9 mouse cellular contexts compared by ENCODE assay signal in the genomic region with DNA sequence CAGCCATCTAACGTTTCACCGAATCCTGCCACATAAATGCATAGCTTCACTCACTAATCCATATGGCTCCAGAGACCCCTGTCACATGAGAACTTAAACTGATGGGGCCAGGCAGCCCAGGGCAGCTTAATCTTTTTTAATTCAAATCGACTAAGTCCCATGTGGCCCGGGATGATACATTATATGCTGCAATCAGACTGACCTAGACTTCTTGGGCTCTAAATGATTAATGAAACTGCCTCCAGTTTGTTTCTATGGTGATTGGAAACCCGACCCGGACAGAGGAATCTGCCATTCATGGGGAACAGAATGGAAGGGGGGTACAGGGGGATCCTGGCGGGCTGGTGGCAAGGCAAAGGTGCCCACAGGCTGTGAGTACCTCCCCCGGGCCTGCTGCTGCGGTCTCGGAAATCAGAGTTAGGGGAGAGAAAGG.
A peak's percentile ranks its signal among the peaks of the same experiment; 100 is the strongest.
DNase-seq lines count a peak whose midpoint lies in the region; ATAC-seq lines count a peak whose summit lies in the region.
"Had no signal": no experiment of that assay in that cellular context is flagged by ENCODE, and none has a peak within 500 bp of the region (broad histone marks: within the 10 kb centered on the region; RNA-seq: fewer than 3 reads in every experiment).

No protein-coding gene starts in this region.

- no peak overlapping the region for H3K9ac ChIP-seq in embryonic facial prominence, embryonic 11.5 days (replicated peaks; ENCODE audit: low read length)
- H3K9ac ChIP-seq in hindbrain, embryonic 14.5 days: no peak overlapping the region
- H3K9ac ChIP-seq in midbrain, embryonic 16.5 days (ENCODE audit: low read depth, low read length): peak overlapping the region; percentile 11; the same call in 1 of the 2 replicates

- ATAC-seq in embryonic facial prominence, embryonic 11.5 days (replicated peaks; ENCODE audit: insufficient number of reproducible peaks, low FRiP score, low TSS enrichment, low read depth): peak; percentile 93
- ATAC-seq in hindbrain, embryonic 14.5 days (ENCODE audit: low FRiP score): peak; percentile 71
- ATAC-seq in midbrain, embryonic 16.5 days: peak; percentile 76

- 0 out of 2 replicates have a peak overlapping the region, but pooled peaks have one; percentile 62 for H3K27ac ChIP-seq in embryonic facial prominence, embryonic 11.5 days (replicated peaks; ENCODE audit: low read depth, low read length)
- H3K27ac ChIP-seq in hindbrain, embryonic 14.5 days: peak overlapping the region; percentile 9; the same call in 1 of the 2 replicates
- no peak overlapping the region for H3K27ac ChIP-seq in midbrain, embryonic 16.5 days (ENCODE audit: low read length)

- H3K4me2 ChIP-seq in embryonic facial prominence, embryonic 11.5 days (ENCODE audit: low read depth, low read length): no peak overlapping the region
- H3K4me2 ChIP-seq in hindbrain, embryonic 14.5 days (replicated peaks): peak overlapping the region; percentile 35
- peak overlapping the region; percentile 47 for H3K4me2 ChIP-seq in midbrain, embryonic 16.5 days (ENCODE audit: low read length)

- WGBS in embryonic facial prominence, embryonic 11.5 days: 6% methylated on average over 10 of the region's 10 CpGs
- 5% methylated on average over 10 of the region's 10 CpGs for WGBS in hindbrain, embryonic 14.5 days
- 3% methylated on average over 10 of the region's 10 CpGs for WGBS in midbrain, embryonic 16.5 days

- H3K36me3 ChIP-seq in embryonic facial prominence, embryonic 11.5 days (replicated peaks; ENCODE audit: control insufficient read depth, insufficient read depth, low read depth, low read length): no peaks in the 10 kb centered on the region
- no peaks in the 10 kb centered on the region for H3K36me3 ChIP-seq in hindbrain, embryonic 14.5 days (replicated peaks; ENCODE audit: control insufficient read depth, insufficient read depth)
- H3K36me3 ChIP-seq in midbrain, embryonic 16.5 days (ENCODE audit: control insufficient read depth, insufficient read depth, low read length): no peaks in the 10 kb centered on the region

- no peak overlapping the region for H3K4me3 ChIP-seq in embryonic facial prominence, embryonic 11.5 days (ENCODE audit: low read depth, low read length)
- H3K4me3 ChIP-seq in hindbrain, embryonic 14.5 days (replicated peaks; ENCODE audit: low read length): no peak overlapping the region
- H3K4me3 ChIP-seq in midbrain, embryonic 16.5 days (ENCODE audit: low read depth, low read length): no peak overlapping the region

- no peaks in the 10 kb centered on the region for H3K9me3 ChIP-seq in embryonic facial prominence, embryonic 11.5 days (replicated peaks; ENCODE audit: control insufficient read depth, low read length)
- 0 out of 2 replicates have a peak, but pooled peaks cover 3% of the 10 kb centered on the region for H3K9me3 ChIP-seq in hindbrain, embryonic 14.5 days (ENCODE audit: control insufficient read depth, low read length)
- peaks cover 5% of the 10 kb centered on the region; the same call in 1 of the 2 replicates for H3K9me3 ChIP-seq in midbrain, embryonic 16.5 days (replicated peaks; ENCODE audit: control insufficient read depth, low read length, poor library complexity, severe bottlenecking)

- H3K27me3 ChIP-seq in embryonic facial prominence, embryonic 11.5 days (ENCODE audit: control insufficient read depth, insufficient read depth, low read length): no peaks in the 10 kb centered on the region
- peaks cover 8% of the 10 kb centered on the region; the same call in 1 of the 2 replicates for H3K27me3 ChIP-seq in hindbrain, embryonic 14.5 days (ENCODE audit: control insufficient read depth, insufficient read depth, low read length)
- H3K27me3 ChIP-seq in midbrain, embryonic 16.5 days (ENCODE audit: control insufficient read depth, insufficient read depth, low read depth, low read length): 0 out of 2 replicates have a peak, but pooled peaks cover 2% of the 10 kb centered on the region

- peaks cover 3% of the 10 kb centered on the region; the same call in 1 of the 2 replicates for H3K4me1 ChIP-seq in embryonic facial prominence, embryonic 11.5 days (ENCODE audit: control insufficient read depth, insufficient read depth, low read length)
- H3K4me1 ChIP-seq in hindbrain, embryonic 14.5 days (replicated peaks; ENCODE audit: control insufficient read depth, insufficient read depth, low read length): peaks cover 8% of the 10 kb centered on the region; the same call in 1 of the 2 replicates
- H3K4me1 ChIP-seq in midbrain, embryonic 16.5 days (ENCODE audit: control insufficient read depth, insufficient read depth, low read length): peaks cover 9% of the 10 kb centered on the region

- peak; percentile 6 for DNase-seq in adrenal gland, adult 2 months
- no peak for DNase-seq in adrenal gland, adult 18-20 months (ENCODE audit: low spot score in 2 of 2)
- peak; percentile 87 for DNase-seq in embryonic facial prominence, embryonic 11.5 days (ENCODE audit: low spot score)
- DNase-seq in hindbrain, embryonic 14.5 days (ENCODE audit: low spot score): peak; percentile 58
- DNase-seq in ovary, adult 18-20 months (ENCODE audit: low spot score): no peak
- DNase-seq in lung, postnatal 10 days: no peak
- no peak for DNase-seq in thymus, adult 18-20 months
- DNase-seq: kidney, adult 8-10 months had no signal

Comparison
In these comparisons a context has a peak if more than half of its experiments do, and no peak if none do; other contexts are left out.
1. DNase-seq: peak in adrenal gland, adult 2 months (single experiment), embryonic facial prominence, embryonic 11.5 days (single experiment) and hindbrain, embryonic 14.5 days (single experiment); none in adrenal gland, adult 18-20 months (0 of 2), ovary, adult 18-20 months (single experiment), lung, postnatal 10 days (single experiment) and thymus, adult 18-20 months (0 of 2).
2. Peak in every context shown above with its lines, with median percentiles within 50 percentile points of each other: ATAC-seq.